Mouse (Mus musculus): ENCODE measurements at regions not wholly inside any gene's neighbourhood (a gene's known extent, or its start where the extent isn't known, plus 50 kb on each side); places are given as distances from the start of the nearest gene placed in this dataset.
A peak's percentile ranks its signal among the peaks of the same experiment; 100 is the strongest.

- Histone ChIP-seq H3K4me3 (no peak overlapping the region), H3K27ac (no peak overlapping the region)
- peak; percentile 19 to 29 for DNase-seq (ENCODE audit: low spot score in 2 of 2)
- no peak for TF ChIP-seq CTCF (conservative IDR thresholded peaks at IDR 0.05)
These were observed 222.5 kb upstream of the Gm10801 start for GRCm38 (mm10) chr2:98439532-98439931.

GRCm38 (mm10) chr2:98481533-98481932 lies 180.5 kb upstream of the Gm10801 start:
- no peak overlapping the region for H3K27ac ChIP-seq
- TF ChIP-seq CTCF (conservative IDR thresholded peaks at IDR 0.05) = no peak
- no peak for DNase-seq (ENCODE audit: low spot score in 2 of 2)
- no peak overlapping the region for H3K4me3 ChIP-seq

Measured in layer of hippocampus, adult 2 months (tissue).